Mouse (Mus musculus) forebrain, embryonic 12.5 days (tissue): ENCODE measurements around the gene Klk1b3. TPM values are rescaled to one million over a fixed set of nuclear protein-coding genes. Genes with fewer than 3 reads are reported as not detected.
"Not testable (repeated sequence)": the region's sequence is repeated elsewhere in the genome, so short reads cannot be mapped to it uniquely, and the experiment has no call there.

Experiments
- ATAC-seq: fragments of 200-750 bp; cut with Nextera tagmentation; 2 replicates; pipeline ENCODE4 v1.8.0; 2017; ENCODE audit warnings: moderate TSS enrichment; ENCODE audit not compliant: low FRiP score
- H3K27ac ChIP-seq: fragments of 300-500 bp; sonication (generic); 2 replicates; pipeline ENCODE4 v1.5.1; 2016; ENCODE audit warnings: mild to moderate bottlenecking
- H3K27me3 ChIP-seq: fragments of 300-500 bp; sonication (generic); 2 replicates; pipeline ENCODE4 v1.6.1; 2016; ENCODE audit warnings: mild to moderate bottlenecking
- H3K36me3 ChIP-seq: fragments of 300-500 bp; sonication (generic); replicated peaks from 2 replicates; pipeline ENCODE4 v1.6.1; 2016; ENCODE audit warnings: mild to moderate bottlenecking
- H3K4me1 ChIP-seq: fragments of 300-500 bp; sonication (generic); 2 replicates; pipeline ENCODE4 v1.6.1; 2016
- H3K4me2 ChIP-seq: fragments of 300-500 bp; sonication (generic); 2 replicates; pipeline ENCODE4 v1.6.1; 2016; ENCODE audit warnings: mild to moderate bottlenecking, moderate library complexity
- H3K4me3 ChIP-seq: fragments of 300-500 bp; sonication (generic); replicated peaks from 2 replicates; pipeline ENCODE4 v1.5.1; 2016; ENCODE audit warnings: mild to moderate bottlenecking
- H3K9ac ChIP-seq: fragments of 300-500 bp; sonication (generic); 2 replicates; pipeline ENCODE4 v1.6.1; 2016; ENCODE audit warnings: mild to moderate bottlenecking
- H3K9me3 ChIP-seq: fragments of 300-500 bp; sonication (generic); 2 replicates; pipeline ENCODE4 v1.6.1; 2016
- WGBS: fragments of 180-500 bp; shearing (Covaris S2); methylation state at CpG from one replicate; pipeline ENCODE4 v1.1.7; 2016; 5-methylcytosine and 5-hydroxymethylcytosine counted together
- polyA plus RNA-seq: library from polyadenylated mRNA; unstranded; fragments of >200 nt; fragmentation: Nextera tagmentation; extraction: Ambion mirVana; gene quantifications from 2 replicates; pipeline ENCODE4 v1.2.1, GENCODE M21; 2016

Klk1b3 gene
- polyA plus RNA-seq, result not detected in 2 replicates

- no peak within 1 kb of the TSS for H3K27ac ChIP-seq
- H3K4me2 ChIP-seq, result no peak within 1 kb of the TSS
- no peak within 1 kb of the TSS for H3K4me3 ChIP-seq
- ATAC-seq, result no peak
- H3K27me3 ChIP-seq, result no peaks in the 10 kb centered on the region
- no peak within 1 kb of the TSS for H3K9ac ChIP-seq
- no peaks in the 10 kb centered on the region for H3K36me3 ChIP-seq
- no peaks in the 10 kb centered on the region for H3K4me1 ChIP-seq
- no peaks in the 10 kb centered on the region for H3K9me3 ChIP-seq
- 65% methylated on average over 3 of the region's 3 CpGs for WGBS
These were observed at the start of gene Klk1b3 for GRCm38 (mm10) chr7:44197891-44198290. TSS of gene Klk1b3 (plus strand) at chr7:44198191.

GRCm38 (mm10) chr7:44179299-44180045, 18.5 kb upstream of the Klk1b3 start:
- Histone ChIP-seq H3K4me3 (no peak overlapping the region), H3K4me1 (no peaks in the 10 kb centered on the region), H3K4me2 (no peak overlapping the region), H3K9me3 (no peaks in the 10 kb centered on the region; the same call in 1 of the 2 replicates), H3K36me3 (no peaks in the 10 kb centered on the region), H3K9ac (no peak overlapping the region), H3K27me3 (no peaks in the 10 kb centered on the region), H3K27ac (no peak overlapping the region)
- 27% methylated on average over 9 of the region's 9 CpGs for WGBS
- ATAC-seq, result no peak

GRCm38 (mm10) chr7:44186516-44186915, 11.5 kb upstream of the Klk1b3 start:
- not testable (repeated sequence) for H3K4me1 ChIP-seq, H3K27ac ChIP-seq, H3K27me3 ChIP-seq, ATAC-seq, H3K36me3 ChIP-seq, H3K4me3 ChIP-seq, H3K4me2 ChIP-seq, H3K9me3 ChIP-seq, H3K9ac ChIP-seq
- WGBS, result 70% methylated on average over 8 of the region's 8 CpGs

GRCm38 (mm10) chr7:44187936-44188335, 10.1 kb upstream of the Klk1b3 start, which contains the start of gene Klk1b24:
TSS of gene Klk1b24 (plus strand) at chr7:44188236.
- H3K27me3 ChIP-seq, H3K9ac ChIP-seq, ATAC-seq, H3K4me1 ChIP-seq, H3K9me3 ChIP-seq, H3K27ac ChIP-seq, H3K4me2 ChIP-seq, H3K36me3 ChIP-seq, H3K4me3 ChIP-seq: not testable (repeated sequence)

GRCm38 (mm10) chr7:44193466-44193865, 4.5 kb upstream of the Klk1b3 start:
- not testable (repeated sequence) for H3K9me3 ChIP-seq, H3K27ac ChIP-seq, ATAC-seq, H3K36me3 ChIP-seq, H3K9ac ChIP-seq, H3K4me3 ChIP-seq, H3K4me2 ChIP-seq, H3K27me3 ChIP-seq, H3K4me1 ChIP-seq
- 86% methylated on average over 1 of the region's 1 CpGs for WGBS

GRCm38 (mm10) chr7:44207135-44207534, 9.1 kb downstream of the Klk1b3 start, which contains the start of gene Klk1b4:
TSS of gene Klk1b4 (plus strand) at chr7:44207435.
- ATAC-seq, H3K27ac ChIP-seq, H3K27me3 ChIP-seq, H3K4me2 ChIP-seq, H3K4me3 ChIP-seq, H3K9ac ChIP-seq, H3K4me1 ChIP-seq, H3K9me3 ChIP-seq, H3K36me3 ChIP-seq: not testable (repeated sequence)
- 56% methylated on average over 3 of the region's 3 CpGs for WGBS

- Histone ChIP-seq H3K4me2 (no peak overlapping the region), H3K27me3 (no peaks in the 10 kb centered on the region), H3K36me3 (no peaks in the 10 kb centered on the region), H3K9me3 (no peaks in the 10 kb centered on the region), H3K4me3 (no peak overlapping the region), H3K4me1 (no peaks in the 10 kb centered on the region), H3K9ac (no peak overlapping the region), H3K27ac (no peak overlapping the region)
- WGBS, result 90% methylated on average over 3 of the region's 3 CpGs
- no peak for ATAC-seq
These were observed 10.3 kb downstream of the Klk1b3 start for GRCm38 (mm10) chr7:44208307-44208706.

GRCm38 (mm10) chr7:44215645-44216044, 17.7 kb downstream of the Klk1b3 start, which contains the start of gene Klk1b5:
TSS of gene Klk1b5 (plus strand) at chr7:44215945.
- Histone ChIP-seq H3K27me3 (no peaks in the 10 kb centered on the region), H3K9me3 (no peaks in the 10 kb centered on the region), H3K4me2 (no peak within 1 kb of the TSS), H3K27ac (no peak within 1 kb of the TSS), H3K9ac (no peak within 1 kb of the TSS), H3K36me3 (no peaks in the 10 kb centered on the region), H3K4me1 (no peaks in the 10 kb centered on the region), H3K4me3 (no peak within 1 kb of the TSS)
- 89% methylated on average over 1 of the region's 1 CpGs for WGBS
- no peak for ATAC-seq

GRCm38 (mm10) chr7:44221601-44222000, 23.6 kb downstream of the Klk1b3 start:
- ATAC-seq, H3K9me3 ChIP-seq, H3K36me3 ChIP-seq, H3K4me2 ChIP-seq, H3K9ac ChIP-seq, H3K4me1 ChIP-seq, H3K27me3 ChIP-seq, H3K4me3 ChIP-seq, H3K27ac ChIP-seq: not testable (repeated sequence)
- 79% methylated on average over 9 of the region's 10 CpGs for WGBS

GRCm38 (mm10) chr7:44222335-44222734, 24.3 kb downstream of the Klk1b3 start:
- not testable (repeated sequence) for H3K9me3 ChIP-seq, H3K4me2 ChIP-seq, H3K4me1 ChIP-seq, H3K9ac ChIP-seq, H3K36me3 ChIP-seq, H3K4me3 ChIP-seq, H3K27ac ChIP-seq, H3K27me3 ChIP-seq, ATAC-seq
- WGBS, result 81% methylated on average over 6 of the region's 6 CpGs

GRCm38 (mm10) chr7:44225076-44225475, 27.1 kb downstream of the Klk1b3 start, which contains the start of gene Klk1:
TSS of gene Klk1 (plus strand) at chr7:44225360.
- H3K4me1 ChIP-seq, result no peaks in the 10 kb centered on the region
- H3K9ac ChIP-seq, result no peak within 1 kb of the TSS
- no peak within 1 kb of the TSS for H3K27ac ChIP-seq
- H3K36me3 ChIP-seq, result no peaks in the 10 kb centered on the region
- whole genome bisulfite sequencing, result 42% methylated on average over 1 of the region's 1 CpGs
- 0 out of 2 replicates have a peak, but pooled peaks cover 3% of the 10 kb centered on the region for H3K27me3 ChIP-seq
- H3K9me3 ChIP-seq, result no peaks in the 10 kb centered on the region
- no peak within 1 kb of the TSS for H3K4me2 ChIP-seq
- H3K4me3 ChIP-seq, result no peak within 1 kb of the TSS
- ATAC-seq, result no peak

- no peaks in the 10 kb centered on the region for H3K27me3 ChIP-seq
- no peak for ATAC-seq
- no peak within 1 kb of the TSS for H3K9ac ChIP-seq
- no peaks in the 10 kb centered on the region for H3K9me3 ChIP-seq
- no peak within 1 kb of the TSS for H3K27ac ChIP-seq
- no peak within 1 kb of the TSS for H3K4me2 ChIP-seq
- 84% methylated on average over 3 of the region's 3 CpGs for WGBS
- no peaks in the 10 kb centered on the region for H3K36me3 ChIP-seq
- H3K4me1 ChIP-seq, result no peaks in the 10 kb centered on the region
- no peak within 1 kb of the TSS for H3K4me3 ChIP-seq
These were observed 37.9 kb downstream of the Klk1b3 start, which contains the start of gene Gm36864 for GRCm38 (mm10) chr7:44235909-44236308. TSS of gene Gm36864 (plus strand) at chr7:44236177.

GRCm38 (mm10) chr7:44239913-44240312, 41.9 kb downstream of the Klk1b3 start:
- H3K4me3 ChIP-seq, result no peak overlapping the region
- H3K9me3 ChIP-seq, result no peaks in the 10 kb centered on the region
- no peak for ATAC-seq
- 59% methylated on average over 2 of the region's 2 CpGs for WGBS
- H3K4me2 ChIP-seq, result no peak overlapping the region
- no peak overlapping the region for H3K9ac ChIP-seq
- H3K36me3 ChIP-seq, result no peaks in the 10 kb centered on the region
- H3K4me1 ChIP-seq, result no peaks in the 10 kb centered on the region
- H3K27me3 ChIP-seq, result no peaks in the 10 kb centered on the region
- no peak overlapping the region for H3K27ac ChIP-seq
